Mouse (Mus musculus) thymus, postnatal 25 days (tissue): ENCODE results near the gene Sox6.

Experiments
- DNase-seq: peaks from one replicate; pipeline ENCODE4 v3.0.0; 2022

Sox6 gene

GRCm38 (mm10) chr7:115888561-115888960 is 150.0 kb downstream of the Sox6 start:
- no peak for DNase-seq

DNA sequence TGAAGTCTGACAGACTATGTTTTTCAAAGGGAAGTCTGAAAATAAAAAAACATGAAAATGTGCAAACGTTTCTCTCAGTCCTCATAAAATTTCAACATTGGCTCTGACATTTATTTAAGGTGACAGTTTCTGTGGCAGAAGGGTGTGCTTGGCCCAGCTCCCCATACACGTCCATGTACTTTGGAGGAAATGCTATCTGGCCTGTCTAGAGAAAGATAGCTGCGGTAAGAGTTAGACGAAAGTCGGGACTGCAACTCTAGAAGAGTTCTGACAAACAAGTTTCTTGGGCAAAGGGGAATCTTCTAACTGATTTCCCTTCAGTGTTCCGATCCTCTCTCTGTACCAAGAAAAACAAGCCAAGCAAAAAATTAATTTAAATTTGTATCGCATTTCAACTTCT is 150.5 kb downstream of the Sox6 start:
- DNase-seq: no peak

DNA sequence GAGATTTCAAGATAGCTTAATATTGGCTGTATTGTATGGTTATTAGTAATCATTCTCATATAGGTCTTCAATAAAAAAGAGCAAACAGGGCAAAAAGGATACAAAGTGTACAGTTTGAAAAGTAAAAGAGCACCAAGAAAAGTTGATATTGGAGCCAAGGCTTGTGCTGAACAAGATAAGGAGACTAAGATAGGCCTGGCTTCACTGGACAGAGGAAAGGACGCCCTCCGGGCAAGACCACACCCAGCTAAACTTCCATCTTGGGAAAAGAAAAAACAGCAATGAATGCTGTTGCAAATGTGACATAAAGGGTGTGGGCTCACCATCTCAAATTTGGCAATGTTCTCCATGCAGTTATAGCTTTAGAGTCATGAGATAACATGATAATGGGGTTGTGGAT is 165.7 kb downstream of the Sox6 start:
- DNase-seq: no peak

DNA sequence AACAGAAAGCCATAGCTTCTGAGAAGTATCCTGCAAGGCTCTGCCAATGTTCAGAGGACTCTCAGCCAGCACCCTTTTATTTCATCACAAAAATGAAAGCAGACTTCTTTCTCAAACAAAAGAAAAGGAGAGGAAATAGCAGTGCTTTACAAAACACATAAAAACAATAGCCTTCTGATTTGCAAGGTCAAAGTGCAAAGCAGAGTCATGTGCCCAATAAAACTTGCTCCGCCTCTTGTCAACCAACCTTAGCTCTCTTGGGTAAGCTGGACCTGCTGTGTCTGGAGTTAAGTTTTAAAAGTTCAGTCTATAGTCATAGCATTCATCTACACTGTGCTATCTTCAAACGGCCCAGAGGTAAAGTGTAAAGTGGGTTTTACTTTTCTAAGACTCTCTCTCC is 170.1 kb downstream of the Sox6 start:
- no peak for DNase-seq

GRCm38 (mm10) chr7:115867518-115868270 is 170.9 kb downstream of the Sox6 start:
- DNase-seq: no peak

GRCm38 (mm10) chr7:115866698-115867500 is 171.7 kb downstream of the Sox6 start:
- DNase-seq: no peak

DNA sequence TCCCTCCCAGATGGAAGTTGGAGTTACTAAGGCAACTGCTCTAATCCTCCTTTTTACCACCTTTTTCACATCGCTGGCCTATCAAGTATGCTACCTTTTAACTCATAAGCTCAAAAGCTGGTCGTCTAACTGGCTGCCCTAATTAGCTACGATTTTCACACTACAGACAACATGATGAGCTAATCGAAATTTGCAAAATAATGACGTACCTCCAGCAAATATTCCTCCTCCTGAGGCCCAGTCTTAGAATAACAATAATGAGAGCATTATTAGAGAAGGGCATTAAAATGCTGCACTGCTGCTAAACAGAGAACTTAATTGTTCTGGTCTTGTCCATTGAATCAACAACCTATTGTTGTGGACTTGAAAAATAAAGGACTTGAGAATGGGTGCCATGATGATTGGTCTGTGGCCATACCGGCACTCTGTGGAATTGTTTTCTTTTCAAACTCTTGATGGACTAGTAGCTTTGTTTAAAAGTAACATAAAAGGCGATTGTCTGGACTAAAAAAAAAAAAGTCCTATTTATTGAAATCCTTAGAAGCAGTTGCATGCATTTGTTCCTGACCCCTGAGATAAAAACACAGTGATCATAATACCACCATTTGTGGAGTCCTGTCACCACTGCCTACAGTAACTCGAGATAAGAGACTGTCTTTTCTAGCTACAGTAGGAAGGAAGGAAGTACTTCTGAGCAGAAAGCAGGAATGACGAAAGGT is 172.5 kb downstream of the Sox6 start:
- no peak for DNase-seq

DNA sequence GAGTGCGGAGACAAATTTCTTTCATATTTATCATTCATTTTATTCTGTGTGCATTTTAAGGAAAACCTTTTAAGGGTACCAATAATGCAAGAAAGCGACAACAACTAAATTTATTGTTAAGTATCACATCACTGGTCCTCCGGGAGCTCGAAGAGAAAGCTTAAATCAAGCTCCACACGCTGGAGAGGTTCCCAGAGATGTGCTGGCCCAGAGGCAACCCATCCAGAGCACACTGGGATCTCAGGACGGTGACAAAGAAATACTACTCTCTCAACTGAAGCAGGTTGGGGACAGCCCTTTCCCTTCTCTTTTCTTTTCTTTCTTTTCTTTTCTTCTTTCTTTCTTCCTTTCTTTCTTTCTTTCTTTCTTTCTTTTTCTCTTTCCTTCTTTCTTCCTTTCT is 173.4 kb downstream of the Sox6 start:
- DNase-seq: no peak

GRCm38 (mm10) chr7:115864411-115864810 is 174.2 kb downstream of the Sox6 start:
- no peak for DNase-seq

DNA sequence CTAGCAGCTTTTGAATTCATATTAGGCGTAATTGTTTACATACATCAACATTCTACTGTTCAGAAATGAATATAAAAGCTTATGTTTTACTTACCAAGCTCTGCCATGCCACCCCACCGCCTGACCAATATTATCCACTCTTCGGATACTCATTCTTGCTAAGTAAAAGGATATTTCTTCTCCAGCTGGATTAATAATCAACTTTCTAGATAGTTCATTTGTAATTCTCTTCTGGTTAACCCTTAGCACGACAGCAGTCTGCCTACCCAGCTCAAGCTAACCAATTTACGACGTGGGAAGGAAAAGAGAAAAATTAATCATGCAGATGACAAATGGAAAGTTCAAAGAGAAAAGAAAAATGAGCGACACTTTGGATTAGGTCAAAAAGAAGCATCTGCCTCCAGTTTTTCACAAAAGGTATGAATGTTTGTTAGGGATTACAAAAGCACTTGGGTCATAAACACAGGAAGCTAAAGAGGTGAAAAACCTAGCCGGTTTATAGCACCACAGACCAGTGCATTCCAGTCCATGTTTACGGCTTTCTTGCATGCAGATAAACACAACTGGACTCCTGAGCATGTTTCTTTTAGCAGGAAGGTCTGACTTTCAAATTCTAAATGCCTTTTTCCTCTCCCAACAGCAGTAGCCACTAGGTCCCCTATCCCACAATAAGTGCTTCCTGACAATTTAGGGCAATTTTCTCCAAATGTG is 178.8 kb downstream of the Sox6 start:
- DNase-seq: no peak

GRCm38 (mm10) chr7:115851131-115851530 is 187.5 kb downstream of the Sox6 start:
- DNase-seq: no peak

GRCm38 (mm10) chr7:115845791-115846366 is 192.7 kb downstream of the Sox6 start:
- no peak for DNase-seq

- DNase-seq: no peak
Measured at GRCm38 (mm10) chr7:115844910-115845309, 193.7 kb downstream of the Sox6 start.

DNA sequence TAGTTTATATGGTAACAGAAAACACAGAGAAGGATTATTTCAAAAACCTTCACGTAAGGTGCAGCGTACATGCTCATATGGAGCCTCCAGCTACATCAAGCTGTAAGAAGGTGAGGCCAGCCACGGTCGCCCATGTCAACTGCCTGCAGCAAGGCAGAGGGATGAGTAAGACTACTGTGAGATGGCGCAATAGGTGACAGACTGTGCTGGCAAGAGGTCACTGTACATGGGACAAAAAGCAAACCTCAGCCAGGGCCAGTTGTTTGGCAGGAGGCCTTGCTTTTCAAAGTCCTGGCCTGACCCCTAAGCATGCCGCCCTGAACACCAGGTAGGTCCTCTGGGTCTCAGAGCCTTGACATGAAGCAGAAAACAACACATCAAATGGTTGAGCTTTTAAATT is 194.2 kb downstream of the Sox6 start:
- DNase-seq: no peak

DNA sequence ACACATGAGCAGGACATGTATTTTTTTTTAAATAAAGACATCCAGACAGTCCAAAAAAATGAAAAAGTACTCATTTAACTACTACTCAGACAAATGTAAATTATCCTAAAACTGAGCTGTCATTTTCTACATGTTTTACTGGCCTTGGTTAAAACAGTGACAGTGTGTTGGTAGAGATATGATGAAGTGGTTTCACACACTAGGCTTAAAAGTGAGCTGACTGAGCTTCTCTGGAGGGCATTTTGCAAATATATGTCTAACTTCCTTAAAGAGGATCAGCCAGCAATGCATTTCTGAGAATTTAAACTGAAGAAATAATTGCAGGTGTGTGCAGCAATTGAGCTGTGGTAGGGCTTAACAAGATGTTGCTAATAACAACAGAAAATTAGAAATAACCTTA is 196.3 kb downstream of the Sox6 start:
- DNase-seq: no peak

DNA sequence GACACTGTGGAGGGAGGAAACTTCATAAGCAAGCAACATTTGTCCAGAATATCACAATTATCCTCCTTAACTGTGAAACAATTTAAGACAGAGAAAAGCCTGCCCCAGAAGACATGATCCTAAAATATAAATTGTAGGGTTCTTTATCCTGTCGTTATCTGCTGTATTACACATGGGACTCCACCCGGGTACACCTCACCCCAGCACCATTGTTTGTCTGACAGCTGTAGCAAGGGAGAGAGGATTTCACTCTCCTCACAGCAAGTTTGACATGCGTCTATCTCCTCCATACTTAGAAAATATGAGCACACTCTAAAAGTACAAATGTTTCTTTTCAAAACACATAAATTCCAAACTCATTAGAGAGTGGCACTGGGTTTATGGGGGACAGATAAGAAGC is 198.0 kb downstream of the Sox6 start:
- no peak for DNase-seq

GRCm38 (mm10) chr7:115835005-115835404 is 203.6 kb downstream of the Sox6 start:
- DNase-seq: no peak

DNA sequence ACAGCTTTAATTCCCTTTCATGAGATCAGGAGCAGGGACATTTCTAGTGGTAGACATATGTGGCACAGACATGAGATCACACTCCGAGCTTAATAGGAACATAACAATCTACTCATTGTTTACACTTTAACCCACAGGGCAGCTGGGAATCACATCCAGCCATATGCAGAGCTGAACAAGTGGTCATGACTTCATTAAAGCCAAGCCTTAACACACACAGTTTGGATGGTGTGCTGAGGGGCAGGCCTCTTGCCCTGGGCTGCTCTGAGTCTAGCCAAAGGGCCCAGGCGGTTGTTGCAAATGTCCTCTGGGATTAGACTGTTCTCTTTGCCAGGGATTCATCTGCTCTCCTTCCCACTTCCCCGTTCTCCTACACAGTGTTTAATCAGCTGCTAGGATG is 204.9 kb downstream of the Sox6 start:
- no peak for DNase-seq

GRCm38 (mm10) chr7:115830938-115831873 is 207.4 kb downstream of the Sox6 start:
- no peak for DNase-seq

DNA sequence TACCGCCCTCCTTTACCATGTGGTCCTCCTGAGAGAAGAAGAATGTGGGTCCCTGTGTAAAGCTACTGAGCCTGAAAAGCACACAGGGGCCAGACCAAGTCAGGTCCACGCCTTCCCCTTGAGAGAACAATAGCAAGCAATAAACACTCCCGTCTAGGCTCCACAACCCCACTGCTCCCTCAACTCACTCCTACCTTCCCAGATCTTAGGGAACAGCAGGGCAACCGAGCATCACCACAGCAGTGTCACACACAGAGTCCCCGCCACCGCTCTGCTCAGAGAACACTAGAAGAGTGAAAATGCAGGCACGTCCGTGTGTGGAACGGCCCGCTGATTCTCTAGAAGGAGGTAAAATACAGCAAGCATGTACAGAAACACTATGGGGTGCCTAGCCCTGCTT is 208.2 kb downstream of the Sox6 start:
- no peak for DNase-seq

DNA sequence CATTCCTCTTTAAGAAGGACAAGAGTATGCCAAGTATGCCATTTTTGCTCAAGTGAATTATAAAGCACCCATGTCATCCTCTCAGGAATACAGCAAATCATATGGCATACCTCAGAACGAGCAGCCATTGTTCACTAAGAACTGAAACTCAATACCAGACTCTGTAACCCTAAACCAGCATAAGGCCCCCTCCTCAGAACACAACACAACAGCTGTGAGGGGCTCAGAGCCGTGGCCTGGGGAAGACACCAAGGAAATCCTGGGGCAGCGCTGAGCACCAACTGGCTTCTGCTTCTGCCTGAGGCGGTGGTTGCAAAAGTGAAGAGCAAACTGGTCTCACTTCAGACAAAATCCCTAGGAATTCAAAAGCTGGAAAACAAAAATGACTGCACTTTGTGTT is 208.8 kb downstream of the Sox6 start:
- DNase-seq: no peak

GRCm38 (mm10) chr7:115829260-115829659 is 209.3 kb downstream of the Sox6 start:
- no peak for DNase-seq
